Mouse (Mus musculus) hindbrain, embryonic 14.5 days (tissue): Measurements from ENCODE around the gene Cacna2d2. TPM values are rescaled to one million over a fixed set of nuclear protein-coding genes. Genes with fewer than 3 reads are reported as not detected.
A peak's percentile ranks its signal among the peaks of the same experiment; 100 is the strongest.

ENCODE experiments used
- ATAC-seq: fragments of 200-750 bp; cut with Nextera tagmentation; 2 replicates; pipeline ENCODE4 v1.8.0; 2017; ENCODE audit warnings: moderate number of reproducible peaks, mild to moderate bottlenecking, moderate TSS enrichment, moderate library complexity; ENCODE audit not compliant: low FRiP score
- DNase-seq: peaks from one replicate; pipeline ENCODE4 v3.0.0-alpha.2; 2015; ENCODE audit warnings: low spot score
- H3K27ac ChIP-seq: fragments of 300-500 bp; sonication (generic); 2 replicates; pipeline ENCODE4 v1.5.1; 2014; ENCODE audit warnings: mild to moderate bottlenecking, moderate library complexity
- H3K27me3 ChIP-seq: fragments of 300-500 bp; sonication (generic); 2 replicates; pipeline ENCODE4 v1.6.1; 2014; ENCODE audit warnings: mild to moderate bottlenecking, low read length, mixed read lengths; ENCODE audit not compliant: control insufficient read depth, insufficient read depth
- H3K36me3 ChIP-seq: fragments of 300-500 bp; sonication (generic); replicated peaks from 2 replicates; pipeline ENCODE4 v1.6.1; 2014; ENCODE audit not compliant: control insufficient read depth, insufficient read depth
- H3K4me1 ChIP-seq: fragments of 300-500 bp; sonication (generic); replicated peaks from 2 replicates; pipeline ENCODE4 v1.6.1; 2014; ENCODE audit warnings: antibody characterized with exemption, low read length, mixed read lengths; ENCODE audit not compliant: control insufficient read depth, insufficient read depth
- H3K4me2 ChIP-seq: fragments of 300-500 bp; sonication (generic); replicated peaks from 2 replicates; pipeline ENCODE4 v1.6.1; 2014; ENCODE audit warnings: mild to moderate bottlenecking, moderate library complexity
- H3K4me3 ChIP-seq: fragments of 300-500 bp; sonication (generic); replicated peaks from 2 replicates; pipeline ENCODE4 v1.5.1; 2014; ENCODE audit warnings: mild to moderate bottlenecking, low read length
- H3K9ac ChIP-seq: fragments of 300-500 bp; sonication (generic); 2 replicates; pipeline ENCODE4 v1.6.1; 2014
- H3K9me3 ChIP-seq: fragments of 300-500 bp; sonication (generic); 2 replicates; pipeline ENCODE4 v1.6.1; 2016; ENCODE audit warnings: low read length; ENCODE audit not compliant: control insufficient read depth
- WGBS: fragments of 180-500 bp; shearing (Covaris S2); extraction: QIAGEN DNeasy Blood & Tissue Kit; methylation state at CpG from one replicate; pipeline ENCODE4 v1.1.7; 2014; 5-methylcytosine and 5-hydroxymethylcytosine counted together
- polyA plus RNA-seq: library from polyadenylated mRNA; unstranded; fragments of >200 nt; fragmentation: Nextera tagmentation; extraction: Ambion mirVana; gene quantifications from 2 replicates; pipeline ENCODE4 v1.2.1, GENCODE M21; 2014

Cacna2d2 gene
- polyA plus RNA-seq, 1 experiment from 2014 or later: 7.7 TPM

DNA sequence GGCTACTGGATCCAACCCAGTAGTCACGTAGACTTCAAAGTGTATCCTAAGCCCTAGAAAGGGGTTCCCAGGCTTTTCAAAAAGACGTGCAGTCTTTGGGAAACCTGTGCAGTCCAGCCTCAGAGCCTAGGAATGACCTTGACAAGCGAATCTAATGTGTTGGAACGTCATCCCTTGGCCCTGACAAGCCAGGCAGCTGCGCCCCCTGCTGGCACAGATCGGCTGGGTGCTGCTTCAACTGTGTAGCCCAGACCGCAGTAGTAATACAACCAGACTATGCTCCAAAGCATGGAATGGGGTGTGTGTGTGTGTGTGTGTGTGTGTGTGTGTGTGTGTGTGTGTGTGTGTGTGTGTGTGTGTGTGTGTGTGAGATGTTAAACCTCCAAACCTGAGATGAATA is 64.1 kb downstream of the Cacna2d2 start:
- Histone ChIP-seq H3K4me3 (no peak overlapping the region), H3K27ac (peak overlapping the region; percentile 71), H3K4me2 (no peak overlapping the region), H3K9ac (no peak overlapping the region), H3K36me3 (no peaks in the 10 kb centered on the region), H3K4me1 (peaks cover 28% of the 10 kb centered on the region), H3K27me3 (no peaks in the 10 kb centered on the region), H3K9me3 (no peaks in the 10 kb centered on the region)
- WGBS: 12% methylated on average over 7 of the region's 7 CpGs
- DNase-seq: peak; percentile 92
- peak; percentile 69 for ATAC-seq

DNA sequence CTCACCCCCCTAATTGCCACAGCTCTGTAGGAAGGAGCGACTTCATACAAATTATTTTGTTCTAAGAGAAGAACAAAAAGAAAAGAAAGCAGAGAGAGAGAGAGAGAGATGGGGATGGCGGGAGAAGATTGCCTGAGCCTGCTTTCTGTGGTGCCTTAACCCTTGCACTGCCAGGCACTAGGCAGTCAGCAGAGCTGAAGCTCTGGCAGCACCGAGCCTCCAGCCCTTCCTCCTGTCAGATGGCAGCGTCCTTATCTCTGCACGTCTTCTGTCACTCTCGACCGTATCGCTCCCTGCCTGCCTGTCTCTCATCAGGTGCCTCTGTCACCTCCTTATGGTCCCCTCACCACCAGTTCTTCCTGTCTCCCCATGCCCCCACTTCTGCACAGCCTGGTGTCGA is 64.7 kb downstream of the Cacna2d2 start:
- 31% methylated on average over 9 of the region's 9 CpGs for WGBS
- H3K9ac ChIP-seq: peak overlapping the region; percentile 44; the same call in 1 of the 2 replicates
- no peaks in the 10 kb centered on the region for H3K36me3 ChIP-seq
- peaks cover 31% of the 10 kb centered on the region for H3K4me1 ChIP-seq
- DNase-seq: no peak
- peak overlapping the region; percentile 71 for H3K27ac ChIP-seq
- H3K27me3 ChIP-seq: no peaks in the 10 kb centered on the region
- no peak overlapping the region for H3K4me3 ChIP-seq
- ATAC-seq: no peak
- H3K9me3 ChIP-seq: no peaks in the 10 kb centered on the region
- no peak overlapping the region for H3K4me2 ChIP-seq

- H3K4me3 ChIP-seq: no peak overlapping the region
- H3K9me3 ChIP-seq: no peaks in the 10 kb centered on the region
- peak overlapping the region; percentile 44; the same call in 1 of the 2 replicates for H3K9ac ChIP-seq
- H3K27ac ChIP-seq: no peak overlapping the region
- H3K4me1 ChIP-seq: peaks cover 45% of the 10 kb centered on the region
- no peaks in the 10 kb centered on the region for H3K36me3 ChIP-seq
- WGBS: 23% methylated on average over 6 of the region's 6 CpGs
- DNase-seq (no peak), ATAC-seq (no peak)
- H3K27me3 ChIP-seq: no peaks in the 10 kb centered on the region
- H3K4me2 ChIP-seq: no peak overlapping the region
Observed at GRCm38 (mm10) chr9:107465657-107466056, 66.2 kb downstream of the Cacna2d2 start.

GRCm38 (mm10) chr9:107469213-107469795 is 69.9 kb downstream of the Cacna2d2 start:
- Histone ChIP-seq H3K27me3 (no peaks in the 10 kb centered on the region), H3K9me3 (no peaks in the 10 kb centered on the region), H3K4me2 (no peak overlapping the region), H3K36me3 (no peaks in the 10 kb centered on the region), H3K4me1 (peaks cover 39% of the 10 kb centered on the region), H3K4me3 (no peak overlapping the region), H3K27ac (0 out of 2 replicates have a peak overlapping the region, but pooled peaks have one; percentile 34), H3K9ac (no peak overlapping the region)
- no peak for ATAC-seq
- no peak for DNase-seq
- 20% methylated on average over 13 of the region's 13 CpGs for WGBS

GRCm38 (mm10) chr9:107470427-107470826 is 71.0 kb downstream of the Cacna2d2 start:
- DNase-seq: no peak
- Histone ChIP-seq H3K4me3 (no peak overlapping the region), H3K36me3 (no peaks in the 10 kb centered on the region), H3K9me3 (no peaks in the 10 kb centered on the region), H3K27ac (no peak overlapping the region), H3K9ac (no peak overlapping the region), H3K27me3 (no peaks in the 10 kb centered on the region), H3K4me1 (peaks cover 28% of the 10 kb centered on the region), H3K4me2 (no peak overlapping the region)
- WGBS: 48% methylated on average over 15 of the region's 15 CpGs
- ATAC-seq: no peak; the same call in 1 of the 2 replicates

GRCm38 (mm10) chr9:107474016-107474415 is 74.6 kb downstream of the Cacna2d2 start:
- Histone ChIP-seq H3K4me3 (no peak overlapping the region), H3K4me1 (peaks cover 28% of the 10 kb centered on the region), H3K9me3 (no peaks in the 10 kb centered on the region), H3K27me3 (no peaks in the 10 kb centered on the region), H3K9ac (no peak overlapping the region), H3K27ac (no peak overlapping the region), H3K36me3 (no peaks in the 10 kb centered on the region), H3K4me2 (no peak overlapping the region)
- ATAC-seq (no peak), DNase-seq (no peak)
- 79% methylated on average over 1 of the region's 1 CpGs for WGBS

- 0 out of 2 replicates have a peak, but pooled peaks have one; percentile 26 for ATAC-seq
- peak; percentile 49 for DNase-seq
- Histone ChIP-seq H3K9ac (peak overlapping the region; percentile 32; the same call in 1 of the 2 replicates), H3K4me2 (peak overlapping the region; percentile 8), H3K27ac (peak overlapping the region; percentile 80), H3K27me3 (no peaks in the 10 kb centered on the region), H3K36me3 (no peaks in the 10 kb centered on the region), H3K9me3 (no peaks in the 10 kb centered on the region), H3K4me1 (peaks cover 40% of the 10 kb centered on the region), H3K4me3 (no peak overlapping the region)
- 37% methylated on average over 5 of the region's 5 CpGs for WGBS
Observed at GRCm38 (mm10) chr9:107478979-107479378, 79.6 kb downstream of the Cacna2d2 start.

DNA sequence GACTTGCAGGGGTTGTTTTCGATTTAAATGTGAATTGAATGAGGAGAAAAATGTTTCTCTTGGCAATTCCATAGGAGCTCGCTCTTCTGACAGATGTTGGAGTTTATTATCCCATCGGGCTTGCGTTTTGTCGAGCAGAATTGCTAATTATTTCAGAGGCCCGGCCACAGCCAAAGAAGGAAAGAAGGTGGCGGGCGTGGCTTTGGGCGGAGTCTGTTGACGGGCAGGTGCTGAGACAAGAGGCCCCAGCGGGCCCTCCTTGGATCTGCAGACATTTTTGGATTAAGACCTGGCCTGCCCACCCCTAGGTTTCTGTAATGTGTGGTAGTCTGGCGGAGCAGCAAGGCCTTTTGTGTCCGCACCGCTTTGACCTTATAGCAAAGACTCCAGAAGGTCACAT is 80.2 kb downstream of the Cacna2d2 start:
- ATAC-seq (no peak), DNase-seq (peak; percentile 54)
- H3K4me3 ChIP-seq: no peak overlapping the region
- H3K4me1 ChIP-seq: peaks cover 46% of the 10 kb centered on the region
- 0 out of 2 replicates have a peak overlapping the region, but pooled peaks have one; percentile 32 for H3K9ac ChIP-seq
- H3K27me3 ChIP-seq: no peaks in the 10 kb centered on the region
- no peaks in the 10 kb centered on the region for H3K36me3 ChIP-seq
- H3K9me3 ChIP-seq: no peaks in the 10 kb centered on the region
- H3K4me2 ChIP-seq: peak overlapping the region; percentile 8
- WGBS: 9% methylated on average over 14 of the region's 14 CpGs
- peak overlapping the region; percentile 80 for H3K27ac ChIP-seq

DNA sequence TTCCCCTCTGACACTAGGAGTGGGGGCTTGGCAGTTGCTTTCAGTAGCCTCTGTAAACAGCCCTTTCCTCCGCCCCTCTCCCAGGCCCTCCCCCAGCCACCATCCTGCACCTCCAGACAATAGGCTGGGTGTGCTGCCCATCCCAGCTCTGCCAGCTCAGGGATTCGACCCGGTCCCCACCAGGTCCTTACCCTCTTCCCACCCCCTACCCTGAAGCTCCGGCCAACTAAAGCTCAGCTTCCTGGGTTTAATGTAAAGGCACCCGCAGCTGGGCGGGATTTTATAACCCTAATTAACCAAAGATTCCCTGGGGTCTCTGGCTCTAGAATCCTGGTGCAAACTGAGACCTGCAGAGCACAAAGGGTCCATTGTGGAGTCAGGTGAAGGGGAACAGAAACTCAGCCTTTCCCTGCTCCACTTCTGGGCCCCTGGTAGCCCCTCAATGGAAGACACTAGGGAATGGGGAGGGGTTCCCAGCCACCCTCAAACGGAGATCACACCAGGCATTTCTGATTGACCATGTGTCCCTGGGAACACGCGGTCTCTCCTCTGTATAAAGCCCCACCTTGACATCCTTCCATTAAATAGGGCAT is 81.2 kb downstream of the Cacna2d2 start:
- DNase-seq (no peak), ATAC-seq (no peak)
- Histone ChIP-seq H3K27me3 (no peaks in the 10 kb centered on the region), H3K4me2 (no peak overlapping the region), H3K4me3 (no peak overlapping the region), H3K9ac (0 out of 2 replicates have a peak overlapping the region, but pooled peaks have one; percentile 2), H3K9me3 (no peaks in the 10 kb centered on the region), H3K36me3 (no peaks in the 10 kb centered on the region), H3K4me1 (peaks cover 56% of the 10 kb centered on the region), H3K27ac (peak overlapping the region; percentile 80)
- 6% methylated on average over 9 of the region's 9 CpGs for WGBS
